Mouse (Mus musculus) stomach, embryonic 14.5 days (tissue): ENCODE measurements around the gene Hlx. TPM values are rescaled to one million over a fixed set of nuclear protein-coding genes. Genes with fewer than 3 reads are reported as not detected.
A peak's percentile ranks its signal among the peaks of the same experiment; 100 is the strongest.

Source experiments
- ATAC-seq: fragments of 200-750 bp; cut with Nextera tagmentation; 2 replicates; pipeline ENCODE4 v1.8.0; 2017; ENCODE audit warnings: low read depth, moderate TSS enrichment; ENCODE audit not compliant: insufficient number of reproducible peaks, insufficient read depth, low FRiP score
- H3K27ac ChIP-seq: fragments of 300-500 bp; sonication (generic); 2 replicates; pipeline ENCODE4 v1.5.1; 2014; ENCODE audit warnings: mild to moderate bottlenecking, low read length, moderate library complexity, mixed read lengths
- H3K27me3 ChIP-seq: fragments of 300-500 bp; sonication (generic); 2 replicates; pipeline ENCODE4 v1.6.1; 2014; ENCODE audit warnings: low read length, control low read depth, mixed read lengths; ENCODE audit not compliant: control insufficient read depth, insufficient read depth
- H3K36me3 ChIP-seq: fragments of 300-500 bp; sonication (generic); 2 replicates; pipeline ENCODE4 v1.6.1; 2014; ENCODE audit warnings: mild to moderate bottlenecking, control low read depth, low read length, moderate library complexity, mixed read lengths; ENCODE audit not compliant: control insufficient read depth, insufficient read depth
- H3K4me1 ChIP-seq: fragments of 300-500 bp; sonication (generic); 2 replicates; pipeline ENCODE4 v1.6.1; 2014; ENCODE audit warnings: low read length, control low read depth, mixed read lengths; ENCODE audit not compliant: control insufficient read depth, insufficient read depth
- H3K4me2 ChIP-seq: fragments of 300-500 bp; sonication (generic); replicated peaks from 2 replicates; pipeline ENCODE4 v1.6.1; 2014; ENCODE audit warnings: low read depth, low read length, control low read depth
- H3K4me3 ChIP-seq: fragments of 300-500 bp; sonication (generic); 2 replicates; pipeline ENCODE4 v1.5.1; 2014; ENCODE audit warnings: low read depth, low read length, control low read depth
- H3K9ac ChIP-seq: fragments of 300-500 bp; sonication (generic); replicated peaks from 2 replicates; pipeline ENCODE4 v1.6.1; 2014; ENCODE audit warnings: low read depth, mild to moderate bottlenecking, control low read depth, low read length, moderate library complexity, mixed read lengths
- H3K9me3 ChIP-seq: fragments of 300-500 bp; sonication (generic); 2 replicates; pipeline ENCODE4 v1.6.1; 2016; ENCODE audit warnings: low read depth, low read length, control low read depth; ENCODE audit not compliant: control insufficient read depth
- WGBS: fragments of 180-500 bp; shearing (Covaris S2); extraction: QIAGEN DNeasy Blood & Tissue Kit; methylation state at CpG from one replicate; pipeline ENCODE4 v1.1.7; 2014; 5-methylcytosine and 5-hydroxymethylcytosine counted together
- polyA plus RNA-seq: library from polyadenylated mRNA; unstranded; fragments of >200 nt; fragmentation: Nextera tagmentation; extraction: Ambion mirVana; gene quantifications from 2 replicates; pipeline ENCODE4 v1.2.1, GENCODE M21; 2014

The Hlx gene
- polyA plus RNA-seq, 1 experiment from 2014 or later: 10.8 TPM

GRCm38 (mm10) chr1:184729357-184730140, 2.9 kb downstream of the Hlx start:
- Histone ChIP-seq H3K9me3 (no peaks in the 10 kb centered on the region), H3K4me2 (peak overlapping the region; percentile 28), H3K27ac (peak overlapping the region; percentile 15; the same call in 1 of the 2 replicates), H3K27me3 (peaks cover 60% of the 10 kb centered on the region), H3K4me3 (peak overlapping the region; percentile 57), H3K4me1 (peaks cover 10% of the 10 kb centered on the region), H3K9ac (peak overlapping the region; percentile 28; the same call in 1 of the 2 replicates), H3K36me3 (no peaks in the 10 kb centered on the region)
- no peak for ATAC-seq
- WGBS: 10% methylated on average over 19 of the region's 19 CpGs

GRCm38 (mm10) chr1:184728561-184729115, 3.8 kb downstream of the Hlx start:
- H3K36me3 ChIP-seq: no peaks in the 10 kb centered on the region
- H3K4me1 ChIP-seq: peaks cover 10% of the 10 kb centered on the region
- H3K9me3 ChIP-seq: no peaks in the 10 kb centered on the region
- no peak overlapping the region for H3K27ac ChIP-seq
- no peak overlapping the region for H3K9ac ChIP-seq
- peak overlapping the region; percentile 50; the same call in 1 of the 2 replicates for H3K4me2 ChIP-seq
- peak overlapping the region; percentile 57; the same call in 1 of the 2 replicates for H3K4me3 ChIP-seq
- peaks cover 60% of the 10 kb centered on the region for H3K27me3 ChIP-seq
- no peak for ATAC-seq
- 14% methylated on average over 6 of the region's 6 CpGs for WGBS

DNA sequence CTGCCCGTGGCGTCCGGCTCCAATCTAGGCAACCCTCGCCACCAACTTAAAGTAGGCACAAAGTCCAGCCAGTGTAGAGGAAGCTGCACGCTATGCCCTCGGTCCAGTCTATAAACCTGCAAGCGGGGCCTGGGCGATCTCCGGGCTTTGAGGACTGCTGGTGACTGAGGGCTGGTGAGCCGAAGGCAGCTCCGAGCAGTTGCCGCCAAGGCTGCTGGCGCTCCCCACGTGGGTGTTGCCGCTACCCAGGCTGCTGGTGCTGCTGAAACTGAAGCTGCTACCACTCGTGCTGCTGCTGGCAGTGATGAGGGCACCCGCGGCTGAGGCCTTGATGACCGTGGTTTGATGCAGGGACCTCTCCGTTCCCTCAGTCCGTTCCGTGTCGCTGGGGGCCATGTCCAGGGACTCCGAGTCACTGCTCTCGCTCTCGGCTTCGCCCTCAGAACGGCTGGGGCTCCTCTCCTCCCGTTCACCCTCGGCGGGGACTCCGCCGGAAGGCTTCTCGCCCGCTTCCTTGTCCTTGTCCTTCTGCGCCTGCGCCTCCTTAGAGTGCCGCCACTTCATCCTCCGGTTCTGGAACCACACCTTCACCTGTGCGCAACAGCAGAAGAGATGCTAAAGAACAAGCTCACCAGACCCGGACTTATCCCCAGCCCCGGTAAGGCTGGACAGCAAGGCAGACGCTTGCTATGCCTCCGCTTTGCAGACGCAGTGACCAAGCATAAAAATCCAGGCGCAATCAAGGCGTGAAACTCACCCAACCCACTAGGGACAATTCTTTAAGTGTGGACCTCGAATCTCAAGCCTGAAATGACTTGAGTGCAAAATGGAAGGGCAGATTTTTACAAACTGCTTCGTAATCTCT, 4.8 kb downstream of the Hlx start:
- no peak overlapping the region for H3K27ac ChIP-seq
- H3K9me3 ChIP-seq: no peaks in the 10 kb centered on the region
- H3K9ac ChIP-seq: no peak overlapping the region; the same call in 1 of the 2 replicates
- peak overlapping the region; percentile 50 for H3K4me2 ChIP-seq
- WGBS: 11% methylated on average over 49 of the region's 49 CpGs
- peaks cover 8% of the 10 kb centered on the region for H3K4me1 ChIP-seq
- peaks cover 60% of the 10 kb centered on the region for H3K27me3 ChIP-seq
- no peak for ATAC-seq
- peak overlapping the region; percentile 26 for H3K4me3 ChIP-seq
- no peaks in the 10 kb centered on the region for H3K36me3 ChIP-seq

DNA sequence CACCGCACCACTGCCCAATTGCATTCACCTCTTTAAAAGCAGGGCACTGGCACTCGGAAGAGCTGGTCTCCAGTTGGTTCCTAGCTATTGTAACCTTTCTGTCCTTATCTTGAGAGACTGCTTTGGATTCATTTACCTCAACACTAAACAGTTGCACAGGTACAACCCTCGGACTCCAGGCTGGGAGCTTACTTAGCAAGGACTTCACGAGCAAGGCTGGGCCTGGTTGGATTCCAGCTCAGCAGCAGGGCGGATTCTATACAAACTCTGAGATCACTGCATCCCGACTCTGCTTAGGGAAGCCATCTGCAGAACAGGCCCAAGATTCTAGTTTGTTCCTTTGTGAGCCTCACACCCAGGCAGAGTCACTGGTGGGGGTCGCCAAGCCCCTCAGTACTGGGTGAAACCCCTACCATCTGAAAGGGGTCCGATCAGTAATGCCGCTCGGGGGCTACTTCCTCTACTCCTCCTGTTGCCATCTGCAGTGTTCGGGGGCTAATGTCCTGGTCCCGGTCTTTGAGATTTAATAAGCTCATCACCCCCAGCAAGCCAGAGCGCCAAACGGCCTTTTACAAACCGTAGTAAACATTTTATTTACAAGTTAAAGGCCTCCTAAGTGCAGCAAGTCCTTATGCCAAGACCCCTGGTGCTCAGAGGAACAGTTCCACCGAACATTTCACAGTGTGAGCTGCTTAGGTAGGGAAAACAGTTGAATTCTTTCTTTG, 5.7 kb downstream of the Hlx start:
- Histone ChIP-seq H3K4me1 (peaks cover 5% of the 10 kb centered on the region; the same call in 1 of the 2 replicates), H3K9me3 (no peaks in the 10 kb centered on the region), H3K27ac (no peak overlapping the region), H3K4me3 (peak overlapping the region; percentile 26; the same call in 1 of the 2 replicates), H3K27me3 (peaks cover 68% of the 10 kb centered on the region), H3K9ac (no peak overlapping the region), H3K36me3 (no peaks in the 10 kb centered on the region), H3K4me2 (peak overlapping the region; percentile 50; the same call in 1 of the 2 replicates)
- 27% methylated on average over 16 of the region's 16 CpGs for WGBS
- no peak for ATAC-seq

GRCm38 (mm10) chr1:184725318-184725790, 7.1 kb downstream of the Hlx start:
- Histone ChIP-seq H3K4me2 (no peak overlapping the region), H3K4me3 (no peak overlapping the region), H3K4me1 (peaks cover 5% of the 10 kb centered on the region; the same call in 1 of the 2 replicates), H3K9ac (no peak overlapping the region), H3K27me3 (peaks cover 75% of the 10 kb centered on the region), H3K36me3 (no peaks in the 10 kb centered on the region), H3K9me3 (no peaks in the 10 kb centered on the region), H3K27ac (no peak overlapping the region)
- WGBS: 16% methylated on average over 11 of the region's 11 CpGs
- no peak for ATAC-seq

GRCm38 (mm10) chr1:184724551-184725317, 7.7 kb downstream of the Hlx start:
- Histone ChIP-seq H3K9me3 (no peaks in the 10 kb centered on the region), H3K4me1 (peaks cover 5% of the 10 kb centered on the region; the same call in 1 of the 2 replicates), H3K9ac (no peak overlapping the region), H3K27ac (no peak overlapping the region), H3K36me3 (no peaks in the 10 kb centered on the region), H3K4me3 (no peak overlapping the region), H3K27me3 (peaks cover 74% of the 10 kb centered on the region), H3K4me2 (no peak overlapping the region)
- no peak for ATAC-seq
- WGBS: 7% methylated on average over 23 of the region's 23 CpGs

GRCm38 (mm10) chr1:184723899-184724298, 8.5 kb downstream of the Hlx start:
- H3K36me3 ChIP-seq: no peaks in the 10 kb centered on the region
- no peak overlapping the region for H3K4me3 ChIP-seq
- no peak overlapping the region for H3K4me2 ChIP-seq
- H3K9me3 ChIP-seq: no peaks in the 10 kb centered on the region
- H3K27ac ChIP-seq: no peak overlapping the region
- no peak overlapping the region for H3K9ac ChIP-seq
- no peak for ATAC-seq
- WGBS: 18% methylated on average over 3 of the region's 3 CpGs
- H3K4me1 ChIP-seq: peaks cover 5% of the 10 kb centered on the region; the same call in 1 of the 2 replicates
- peaks cover 74% of the 10 kb centered on the region for H3K27me3 ChIP-seq
